Mouse (Mus musculus): Measurements from ENCODE around the gene Tmem50b.
"Not testable (repeated sequence)": the region's sequence is repeated elsewhere in the genome, so short reads cannot be mapped to it uniquely, and the experiment has no call there.

Gene Tmem50b

GRCm38 (mm10) chr16:91597672-91598010 lies at the start of gene Tmem50b:
Gene Tmem50b, minus strand, starts transcription at chr16:91597800.
- DNase-seq = peak; percentile 99

GRCm38 (mm10) chr16:91646681-91647419 lies 49.2 kb upstream of the Tmem50b start, which contains the start of gene Gart:
Gene Gart, minus strand, starts transcription at chr16:91646952.
- peak; percentile 95 to 97 for DNase-seq

GRCm38 (mm10) chr16:91645995-91646602 lies 48.5 kb upstream of the Tmem50b start:
- no peak for DNase-seq

- not testable (repeated sequence) for DNase-seq
Observed at GRCm38 (mm10) chr16:91645420-91645819, 47.8 kb upstream of the Tmem50b start.

GRCm38 (mm10) chr16:91644901-91645300 lies 47.3 kb upstream of the Tmem50b start:
- no peak for DNase-seq

- DNase-seq = no peak
Observed at GRCm38 (mm10) chr16:91640171-91640570, 42.6 kb upstream of the Tmem50b start.

GRCm38 (mm10) chr16:91639636-91640035 lies 42.0 kb upstream of the Tmem50b start:
- no peak for DNase-seq

- no peak for DNase-seq
Observed at GRCm38 (mm10) chr16:91639161-91639560, 41.6 kb upstream of the Tmem50b start.

- DNase-seq = no peak
Observed at GRCm38 (mm10) chr16:91633641-91634040, 36.0 kb upstream of the Tmem50b start.

- DNase-seq = no peak
Observed at GRCm38 (mm10) chr16:91632940-91633339, 35.3 kb upstream of the Tmem50b start.

- peak; percentile 31 to 82 for DNase-seq
Observed at GRCm38 (mm10) chr16:91632439-91632838, 34.8 kb upstream of the Tmem50b start.

- DNase-seq = no peak
Observed at GRCm38 (mm10) chr16:91630584-91630983, 33.0 kb upstream of the Tmem50b start.

GRCm38 (mm10) chr16:91629749-91630148 lies 32.1 kb upstream of the Tmem50b start:
- no peak for DNase-seq

- no peak for DNase-seq
Observed at GRCm38 (mm10) chr16:91628673-91629072, 31.1 kb upstream of the Tmem50b start.

GRCm38 (mm10) chr16:91627831-91628230 lies 30.2 kb upstream of the Tmem50b start:
- DNase-seq = no peak

- no peak for DNase-seq
Observed at GRCm38 (mm10) chr16:91623074-91623473, 25.5 kb upstream of the Tmem50b start.

GRCm38 (mm10) chr16:91620991-91621390 lies 23.4 kb upstream of the Tmem50b start:
- DNase-seq = peak; percentile 77 to 90

GRCm38 (mm10) chr16:91620185-91620584 lies 22.6 kb upstream of the Tmem50b start:
- no peak for DNase-seq

GRCm38 (mm10) chr16:91618511-91619501 lies 21.2 kb upstream of the Tmem50b start, which contains the start of gene Dnajc28:
Gene Dnajc28, minus strand, starts transcription at chr16:91619026.
- peak; percentile 81 to 86 for DNase-seq

GRCm38 (mm10) chr16:91614552-91614951 lies 17.0 kb upstream of the Tmem50b start:
- DNase-seq = no peak

- DNase-seq = no peak
Observed at GRCm38 (mm10) chr16:91612525-91612924, 14.9 kb upstream of the Tmem50b start.

- DNase-seq = peak in 1 of 2 experiments; percentile 35
Observed at GRCm38 (mm10) chr16:91611248-91611647, 13.6 kb upstream of the Tmem50b start.

All from lung, postnatal 4 days (tissue).